Mouse (Mus musculus): ENCODE measurements around the gene Larp1. TPM values are rescaled to one million over a fixed set of nuclear protein-coding genes. Genes with fewer than 3 reads are reported as not detected.

The Larp1 gene
- polyA plus RNA-seq, 1 experiment = 54.4 TPM

GRCm38 (mm10) chr11:58021095-58021494, 12.2 kb downstream of the Larp1 start:
- DNase-seq = no peak
- no peaks in the 10 kb centered on the region for H3K27me3 ChIP-seq (ENCODE audit: control insufficient read depth, insufficient read depth, low read length)
- no peaks in the 10 kb centered on the region for H3K36me3 ChIP-seq (ENCODE audit: control insufficient read depth, insufficient read depth, low read length)
- no peak overlapping the region for H3K4me3 ChIP-seq (ENCODE audit: control insufficient read depth, insufficient read depth, low read length)
- H3K27ac ChIP-seq (ENCODE audit: control insufficient read depth, insufficient read depth, low read length) = no peak overlapping the region
- TF ChIP-seq POLR2A (IDR thresholded peaks at IDR 0.05; ENCODE audit: control insufficient read depth, extremely low read depth, insufficient read depth, low read length, poor library complexity) (no peak), CTCF (IDR thresholded peaks at IDR 0.05; ENCODE audit: borderline replicate concordance, control insufficient read depth, extremely low read depth, insufficient read depth, low read length, poor library complexity) (no peak)
- 4% methylated on average over 1 of the region's 1 CpGs for WGBS
- peaks cover 23% of the 10 kb centered on the region for H3K4me1 ChIP-seq (replicated peaks; ENCODE audit: control insufficient read depth, insufficient read depth, low read length)

GRCm38 (mm10) chr11:58021618-58022017, 12.8 kb downstream of the Larp1 start:
- Histone ChIP-seq H3K4me3 (ENCODE audit: control insufficient read depth, insufficient read depth, low read length) (no peak overlapping the region), H3K36me3 (ENCODE audit: control insufficient read depth, insufficient read depth, low read length) (no peaks in the 10 kb centered on the region), H3K4me1 (replicated peaks; ENCODE audit: control insufficient read depth, insufficient read depth, low read length) (peaks cover 24% of the 10 kb centered on the region), H3K27ac (ENCODE audit: control insufficient read depth, insufficient read depth, low read length) (no peak overlapping the region), H3K27me3 (ENCODE audit: control insufficient read depth, insufficient read depth, low read length) (no peaks in the 10 kb centered on the region)
- no peak for TF ChIP-seq POLR2A (IDR thresholded peaks at IDR 0.05; ENCODE audit: control insufficient read depth, extremely low read depth, insufficient read depth, low read length, poor library complexity)
- no peak for TF ChIP-seq CTCF (IDR thresholded peaks at IDR 0.05; ENCODE audit: borderline replicate concordance, control insufficient read depth, extremely low read depth, insufficient read depth, low read length, poor library complexity)
- DNase-seq = no peak
- 78% methylated on average over 2 of the region's 2 CpGs for WGBS

- H3K36me3 ChIP-seq (ENCODE audit: control insufficient read depth, insufficient read depth, low read length) = no peaks in the 10 kb centered on the region
- no peak for DNase-seq
- H3K27ac ChIP-seq (ENCODE audit: control insufficient read depth, insufficient read depth, low read length) = no peak overlapping the region
- no peak overlapping the region for H3K4me3 ChIP-seq (ENCODE audit: control insufficient read depth, insufficient read depth, low read length)
- no peaks in the 10 kb centered on the region for H3K27me3 ChIP-seq (ENCODE audit: control insufficient read depth, insufficient read depth, low read length)
- WGBS = 95% methylated on average over 1 of the region's 1 CpGs
- peaks cover 24% of the 10 kb centered on the region for H3K4me1 ChIP-seq (replicated peaks; ENCODE audit: control insufficient read depth, insufficient read depth, low read length)
- no peak for TF ChIP-seq POLR2A (IDR thresholded peaks at IDR 0.05; ENCODE audit: control insufficient read depth, extremely low read depth, insufficient read depth, low read length, poor library complexity)
- TF ChIP-seq CTCF (IDR thresholded peaks at IDR 0.05; ENCODE audit: borderline replicate concordance, control insufficient read depth, extremely low read depth, insufficient read depth, low read length, poor library complexity) = no peak
These were observed 15.4 kb downstream of the Larp1 start for GRCm38 (mm10) chr11:58024271-58024670.

- Histone ChIP-seq H3K27me3 (ENCODE audit: control insufficient read depth, insufficient read depth, low read length) (no peaks in the 10 kb centered on the region), H3K27ac (ENCODE audit: control insufficient read depth, insufficient read depth, low read length) (no peak overlapping the region), H3K36me3 (ENCODE audit: control insufficient read depth, insufficient read depth, low read length) (no peaks in the 10 kb centered on the region), H3K4me1 (replicated peaks; ENCODE audit: control insufficient read depth, insufficient read depth, low read length) (peaks cover 24% of the 10 kb centered on the region), H3K4me3 (ENCODE audit: control insufficient read depth, insufficient read depth, low read length) (no peak overlapping the region)
- DNase-seq = no peak
- TF ChIP-seq POLR2A (IDR thresholded peaks at IDR 0.05; ENCODE audit: control insufficient read depth, extremely low read depth, insufficient read depth, low read length, poor library complexity) (no peak), CTCF (IDR thresholded peaks at IDR 0.05; ENCODE audit: borderline replicate concordance, control insufficient read depth, extremely low read depth, insufficient read depth, low read length, poor library complexity) (no peak)
- 56% methylated on average over 2 of the region's 2 CpGs for WGBS
These were observed 15.8 kb downstream of the Larp1 start for GRCm38 (mm10) chr11:58024671-58025070.

- DNase-seq = no peak
- WGBS = 74% methylated on average over 4 of the region's 4 CpGs
- Histone ChIP-seq H3K27me3 (ENCODE audit: control insufficient read depth, insufficient read depth, low read length) (no peaks in the 10 kb centered on the region), H3K27ac (ENCODE audit: control insufficient read depth, insufficient read depth, low read length) (no peak overlapping the region), H3K36me3 (ENCODE audit: control insufficient read depth, insufficient read depth, low read length) (no peaks in the 10 kb centered on the region), H3K4me3 (ENCODE audit: control insufficient read depth, insufficient read depth, low read length) (no peak overlapping the region), H3K4me1 (replicated peaks; ENCODE audit: control insufficient read depth, insufficient read depth, low read length) (peaks cover 23% of the 10 kb centered on the region)
- TF ChIP-seq CTCF (IDR thresholded peaks at IDR 0.05; ENCODE audit: borderline replicate concordance, control insufficient read depth, extremely low read depth, insufficient read depth, low read length, poor library complexity) (no peak), POLR2A (IDR thresholded peaks at IDR 0.05; ENCODE audit: control insufficient read depth, extremely low read depth, insufficient read depth, low read length, poor library complexity) (no peak)
These were observed 17.0 kb downstream of the Larp1 start for GRCm38 (mm10) chr11:58025881-58026280.

- DNase-seq = no peak
- Histone ChIP-seq H3K27me3 (ENCODE audit: control insufficient read depth, insufficient read depth, low read length) (no peaks in the 10 kb centered on the region), H3K4me3 (ENCODE audit: control insufficient read depth, insufficient read depth, low read length) (no peak overlapping the region), H3K36me3 (ENCODE audit: control insufficient read depth, insufficient read depth, low read length) (no peaks in the 10 kb centered on the region), H3K4me1 (replicated peaks; ENCODE audit: control insufficient read depth, insufficient read depth, low read length) (peaks cover 26% of the 10 kb centered on the region), H3K27ac (ENCODE audit: control insufficient read depth, insufficient read depth, low read length) (no peak overlapping the region)
- TF ChIP-seq CTCF (IDR thresholded peaks at IDR 0.05; ENCODE audit: borderline replicate concordance, control insufficient read depth, extremely low read depth, insufficient read depth, low read length, poor library complexity) = no peak
- WGBS = 24% methylated on average over 3 of the region's 3 CpGs
These were observed 17.5 kb downstream of the Larp1 start for GRCm38 (mm10) chr11:58026337-58026736.

GRCm38 (mm10) chr11:58026860-58027259, 18.0 kb downstream of the Larp1 start:
- H3K36me3 ChIP-seq (ENCODE audit: control insufficient read depth, insufficient read depth, low read length) = no peaks in the 10 kb centered on the region
- no peaks in the 10 kb centered on the region for H3K27me3 ChIP-seq (ENCODE audit: control insufficient read depth, insufficient read depth, low read length)
- H3K27ac ChIP-seq (ENCODE audit: control insufficient read depth, insufficient read depth, low read length) = no peak overlapping the region
- no peak for DNase-seq
- TF ChIP-seq POLR2A (IDR thresholded peaks at IDR 0.05; ENCODE audit: control insufficient read depth, extremely low read depth, insufficient read depth, low read length, poor library complexity) = no peak
- TF ChIP-seq CTCF (IDR thresholded peaks at IDR 0.05; ENCODE audit: borderline replicate concordance, control insufficient read depth, extremely low read depth, insufficient read depth, low read length, poor library complexity) = no peak
- no peak overlapping the region for H3K4me3 ChIP-seq (ENCODE audit: control insufficient read depth, insufficient read depth, low read length)
- 52% methylated on average over 1 of the region's 1 CpGs for WGBS
- H3K4me1 ChIP-seq (replicated peaks; ENCODE audit: control insufficient read depth, insufficient read depth, low read length) = peaks cover 27% of the 10 kb centered on the region

All from thymus, adult 2 months (tissue).